Mouse (Mus musculus): Measurements from ENCODE around the gene Prim1. TPM values are rescaled to one million over a fixed set of nuclear protein-coding genes. Genes with fewer than 3 reads are reported as not detected.
A peak's percentile ranks its signal among the peaks of the same experiment; 100 is the strongest.
"Not testable (repeated sequence)": the region's sequence is repeated elsewhere in the genome, so short reads cannot be mapped to it uniquely, and the experiment has no call there.

The Prim1 gene
- polyA plus RNA-seq, 1 experiment from 2014 or later = 72.6 TPM

GRCm38 (mm10) chr10:128058601-128059151 is 43.7 kb downstream of the Prim1 start, which contains the start of gene Ptges3:
Ptges3 (plus strand) TSS chr10:128058954.
- peak within 1 kb of the TSS; percentile 90 for H3K4me3 ChIP-seq
- H3K4me1 ChIP-seq = peaks cover 23% of the 10 kb centered on the region
- H3K27ac ChIP-seq (replicated peaks) = peak within 1 kb of the TSS; percentile 99
- WGBS = under 1% methylated on average over 46 of the region's 72 CpGs
- no peaks in the 10 kb centered on the region for H3K27me3 ChIP-seq
- ATAC-seq (ENCODE audit: low FRiP score, low read depth) = peak; percentile 92
- H3K36me3 ChIP-seq = peaks cover 10% of the 10 kb centered on the region; the same call in 1 of the 2 replicates
- no peaks in the 10 kb centered on the region for H3K9me3 ChIP-seq
- H3K4me2 ChIP-seq (replicated peaks) = peak within 1 kb of the TSS; percentile 68
- H3K9ac ChIP-seq (replicated peaks) = peak within 1 kb of the TSS; percentile 92

GRCm38 (mm10) chr10:128059207-128059981 is 44.4 kb downstream of the Prim1 start:
- H3K9me3 ChIP-seq = no peaks in the 10 kb centered on the region
- H3K4me2 ChIP-seq (replicated peaks) = peak overlapping the region; percentile 68
- peaks cover 23% of the 10 kb centered on the region for H3K4me1 ChIP-seq
- WGBS = under 1% methylated on average over 56 of the region's 62 CpGs
- ATAC-seq (ENCODE audit: low FRiP score, low read depth) = peak; percentile 64
- H3K4me3 ChIP-seq = peak overlapping the region; percentile 90
- H3K9ac ChIP-seq (replicated peaks) = peak overlapping the region; percentile 92
- H3K27ac ChIP-seq (replicated peaks) = peak overlapping the region; percentile 99
- H3K27me3 ChIP-seq = no peaks in the 10 kb centered on the region
- peaks cover 14% of the 10 kb centered on the region; the same call in 1 of the 2 replicates for H3K36me3 ChIP-seq

GRCm38 (mm10) chr10:128061109-128061508 is 46.1 kb downstream of the Prim1 start:
- peak overlapping the region; percentile 90; the same call in 1 of the 2 replicates for H3K4me3 ChIP-seq
- no peaks in the 10 kb centered on the region for H3K27me3 ChIP-seq
- H3K4me1 ChIP-seq = peaks cover 23% of the 10 kb centered on the region
- no peaks in the 10 kb centered on the region for H3K9me3 ChIP-seq
- no peak overlapping the region for H3K27ac ChIP-seq (replicated peaks)
- H3K36me3 ChIP-seq = peaks cover 14% of the 10 kb centered on the region
- ATAC-seq (ENCODE audit: low FRiP score, low read depth) = no peak
- H3K9ac ChIP-seq (replicated peaks) = peak overlapping the region; percentile 92; the same call in 1 of the 2 replicates
- WGBS = 91% methylated on average over 5 of the region's 5 CpGs
- peak overlapping the region; percentile 68 for H3K4me2 ChIP-seq (replicated peaks)

- no peak for ATAC-seq (ENCODE audit: low FRiP score, low read depth)
- WGBS = 95% methylated on average over 6 of the region's 6 CpGs
- peaks cover 14% of the 10 kb centered on the region for H3K36me3 ChIP-seq
Measured at GRCm38 (mm10) chr10:128062221-128062989, 47.4 kb downstream of the Prim1 start.

GRCm38 (mm10) chr10:128066072-128066471 is 51.1 kb downstream of the Prim1 start:
- 94% methylated on average over 5 of the region's 5 CpGs for WGBS
- no peaks in the 10 kb centered on the region for H3K27me3 ChIP-seq
- H3K36me3 ChIP-seq = peaks cover 34% of the 10 kb centered on the region
- no peak overlapping the region for H3K4me3 ChIP-seq
- H3K9me3 ChIP-seq = 0 out of 2 replicates have a peak, but pooled peaks cover 4% of the 10 kb centered on the region
- no peak for ATAC-seq (ENCODE audit: low FRiP score, low read depth)
- no peak overlapping the region for H3K4me2 ChIP-seq (replicated peaks)
- 0 out of 2 replicates have a peak, but pooled peaks cover 5% of the 10 kb centered on the region for H3K4me1 ChIP-seq
- no peak overlapping the region for H3K9ac ChIP-seq (replicated peaks)
- H3K27ac ChIP-seq (replicated peaks) = no peak overlapping the region

More at GRCm38 (mm10) chr10:128062221-128062989, 47.4 kb downstream of the Prim1 start:
- H3K4me3 ChIP-seq = no peak overlapping the region
- no peak overlapping the region for H3K27ac ChIP-seq (replicated peaks)
- no peaks in the 10 kb centered on the region for H3K27me3 ChIP-seq
- H3K9ac ChIP-seq (replicated peaks) = no peak overlapping the region
- H3K4me2 ChIP-seq (replicated peaks) = no peak overlapping the region
- H3K4me1 ChIP-seq = peaks cover 23% of the 10 kb centered on the region
- no peaks in the 10 kb centered on the region for H3K9me3 ChIP-seq

- 0 out of 2 replicates have a peak, but pooled peaks cover 4% of the 10 kb centered on the region for H3K9me3 ChIP-seq
- peaks cover 49% of the 10 kb centered on the region for H3K36me3 ChIP-seq
- H3K27me3 ChIP-seq = no peaks in the 10 kb centered on the region
- H3K4me1 ChIP-seq = no peaks in the 10 kb centered on the region
- no peak overlapping the region for H3K4me3 ChIP-seq
- H3K4me2 ChIP-seq (replicated peaks) = no peak overlapping the region
- no peak overlapping the region for H3K9ac ChIP-seq (replicated peaks)
- no peak for ATAC-seq (ENCODE audit: low FRiP score, low read depth)
- no peak overlapping the region for H3K27ac ChIP-seq (replicated peaks)
- 94% methylated on average over 4 of the region's 4 CpGs for WGBS
Measured at GRCm38 (mm10) chr10:128069201-128069600, 54.2 kb downstream of the Prim1 start.

- not testable (repeated sequence) for ATAC-seq (ENCODE audit: low FRiP score, low read depth)
- WGBS = 98% methylated on average over 2 of the region's 2 CpGs
- peaks cover 56% of the 10 kb centered on the region for H3K36me3 ChIP-seq
Measured at GRCm38 (mm10) chr10:128070432-128070831, 55.5 kb downstream of the Prim1 start.

GRCm38 (mm10) chr10:128078269-128078668 is 63.3 kb downstream of the Prim1 start:
- H3K27me3 ChIP-seq; H3K27ac ChIP-seq (replicated peaks); ATAC-seq (ENCODE audit: low FRiP score, low read depth); H3K4me3 ChIP-seq; H3K4me1 ChIP-seq; H3K4me2 ChIP-seq (replicated peaks); H3K9ac ChIP-seq (replicated peaks); H3K9me3 ChIP-seq: not testable (repeated sequence)
- peaks cover 32% of the 10 kb centered on the region for H3K36me3 ChIP-seq
- WGBS = 88% methylated on average over 5 of the region's 5 CpGs

More at GRCm38 (mm10) chr10:128070432-128070831, 55.5 kb downstream of the Prim1 start:
- H3K4me1 ChIP-seq; H3K4me2 ChIP-seq (replicated peaks); H3K9ac ChIP-seq (replicated peaks); H3K4me3 ChIP-seq; H3K27ac ChIP-seq (replicated peaks); H3K27me3 ChIP-seq; H3K9me3 ChIP-seq: not testable (repeated sequence)

Other genes with a start within 250 kb of the Prim1 start
- 0.16 TPM in 1 of 2 replicates, not detected in the other for gene Rdh9, start 238.8 kb upstream of the Prim1 start, polyA plus RNA-seq (2016; fragmentation: Nextera tagmentation; extraction: Ambion mirVana)
- gene Rdh16, start 214.0 kb upstream of the Prim1 start, polyA plus RNA-seq (2016; fragmentation: Nextera tagmentation; extraction: Ambion mirVana) = not detected in 2 replicates
- not detected in 2 replicates for gene Rdh19, start 165.2 kb upstream of the Prim1 start, polyA plus RNA-seq (2016; fragmentation: Nextera tagmentation; extraction: Ambion mirVana)
- not detected in 2 replicates for gene Rdh16f2, start 148.7 kb upstream of the Prim1 start, polyA plus RNA-seq (2016; fragmentation: Nextera tagmentation; extraction: Ambion mirVana)
- gene Rdh7, start 126.4 kb upstream of the Prim1 start, polyA plus RNA-seq (2016; fragmentation: Nextera tagmentation; extraction: Ambion mirVana) = not detected in 2 replicates
- not detected in 2 replicates for gene Sdr9c7, start 116.7 kb upstream of the Prim1 start, polyA plus RNA-seq (2016; fragmentation: Nextera tagmentation; extraction: Ambion mirVana)
- gene Hsd17b6, start 7.6 kb upstream of the Prim1 start, polyA plus RNA-seq (2016; fragmentation: Nextera tagmentation; extraction: Ambion mirVana) = not detected in 2 replicates
- 716 and 742 TPM in 2 replicates for gene Naca, start 20.4 kb downstream of the Prim1 start, polyA plus RNA-seq (2016; fragmentation: Nextera tagmentation; extraction: Ambion mirVana)
- gene Ptges3, start 43.8 kb downstream of the Prim1 start, polyA plus RNA-seq (2016; fragmentation: Nextera tagmentation; extraction: Ambion mirVana) = 545 and 553 TPM in 2 replicates
- gene Atp5b, start 68.1 kb downstream of the Prim1 start, polyA plus RNA-seq (2016; fragmentation: Nextera tagmentation; extraction: Ambion mirVana) = 1,976 and 1,998 TPM in 2 replicates
- 14.1 and 16.0 TPM in 2 replicates for gene Baz2a, start 76.4 kb downstream of the Prim1 start, polyA plus RNA-seq (2016; fragmentation: Nextera tagmentation; extraction: Ambion mirVana)
- gene Rbms2, start 165.1 kb downstream of the Prim1 start, polyA plus RNA-seq (2016; fragmentation: Nextera tagmentation; extraction: Ambion mirVana) = 19.6 and 21.6 TPM in 2 replicates
- 0.71 and 0.91 TPM in 2 replicates for gene Gls2, start 179.3 kb downstream of the Prim1 start, polyA plus RNA-seq (2016; fragmentation: Nextera tagmentation; extraction: Ambion mirVana)
- 21.4 and 24.1 TPM in 2 replicates for gene Spryd4, start 196.6 kb downstream of the Prim1 start, polyA plus RNA-seq (2016; fragmentation: Nextera tagmentation; extraction: Ambion mirVana)
- gene Mip, start 210.7 kb downstream of the Prim1 start, polyA plus RNA-seq (2016; fragmentation: Nextera tagmentation; extraction: Ambion mirVana) = 0.13 TPM in 1 of 2 replicates, not detected in the other
- gene Timeless, start 216.9 kb downstream of the Prim1 start, polyA plus RNA-seq (2016; fragmentation: Nextera tagmentation; extraction: Ambion mirVana) = 54.9 and 58.4 TPM in 2 replicates
- gene Apon, start 238.9 kb downstream of the Prim1 start, polyA plus RNA-seq (2016; fragmentation: Nextera tagmentation; extraction: Ambion mirVana) = 0.21 and 0.92 TPM in 2 replicates